Mouse (Mus musculus) frontal cortex, postnatal 36 days (tissue): Measurements from ENCODE around the gene Zfp212.
"Not testable (repeated sequence)": the region's sequence is repeated elsewhere in the genome, so short reads cannot be mapped to it uniquely, and the experiment has no call there.

ENCODE experiments used
- DNase-seq, 2 experiments: peaks; one replicate each; pipeline ENCODE4 v3.0.0; 2022; ENCODE audit warnings: low spot score in 2 of 2

The Zfp212 gene

GRCm38 (mm10) chr6:47943021-47943691 lies 22.9 kb downstream of the Zfp212 start:
- peak; percentile 49 to 52 for DNase-seq

GRCm38 (mm10) chr6:47943721-47944120 lies 23.4 kb downstream of the Zfp212 start:
- DNase-seq = no peak

GRCm38 (mm10) chr6:47947388-47947787 lies 27.1 kb downstream of the Zfp212 start:
- no peak for DNase-seq

GRCm38 (mm10) chr6:47953191-47953726 lies 33.0 kb downstream of the Zfp212 start, which contains the start of gene Zfp956:
Gene Zfp956 (plus strand): TSS chr6:47953390.
- peak; percentile 93 to 95 for DNase-seq

GRCm38 (mm10) chr6:47954425-47954824 lies 34.1 kb downstream of the Zfp212 start:
- no peak for DNase-seq

- DNase-seq = no peak
Observed at GRCm38 (mm10) chr6:47957816-47958215, 37.5 kb downstream of the Zfp212 start.

- no peak for DNase-seq
Observed at GRCm38 (mm10) chr6:47960685-47961421, 40.6 kb downstream of the Zfp212 start.

- DNase-seq = peak; percentile 26 to 28
Observed at GRCm38 (mm10) chr6:47963051-47963450, 42.8 kb downstream of the Zfp212 start.

GRCm38 (mm10) chr6:47968166-47968565 lies 47.9 kb downstream of the Zfp212 start:
- not testable (repeated sequence) for DNase-seq

- DNase-seq = no peak
Observed at GRCm38 (mm10) chr6:47974599-47974998, 54.3 kb downstream of the Zfp212 start.

- peak; percentile 83 to 85 for DNase-seq
Observed at GRCm38 (mm10) chr6:47978897-47979368, 58.7 kb downstream of the Zfp212 start.
